Mouse (Mus musculus) cerebellum, adult 8-10 months (tissue): ENCODE data around the gene Aldh3b2.
A peak's percentile ranks its signal among the peaks of the same experiment; 100 is the strongest.
"Not testable (repeated sequence)": the region's sequence is repeated elsewhere in the genome, so short reads cannot be mapped to it uniquely, and the experiment has no call there.

ENCODE experiments used
- DNase-seq: peaks from one replicate; pipeline ENCODE4 v3.0.0; 2022

The Aldh3b2 gene

DNA sequence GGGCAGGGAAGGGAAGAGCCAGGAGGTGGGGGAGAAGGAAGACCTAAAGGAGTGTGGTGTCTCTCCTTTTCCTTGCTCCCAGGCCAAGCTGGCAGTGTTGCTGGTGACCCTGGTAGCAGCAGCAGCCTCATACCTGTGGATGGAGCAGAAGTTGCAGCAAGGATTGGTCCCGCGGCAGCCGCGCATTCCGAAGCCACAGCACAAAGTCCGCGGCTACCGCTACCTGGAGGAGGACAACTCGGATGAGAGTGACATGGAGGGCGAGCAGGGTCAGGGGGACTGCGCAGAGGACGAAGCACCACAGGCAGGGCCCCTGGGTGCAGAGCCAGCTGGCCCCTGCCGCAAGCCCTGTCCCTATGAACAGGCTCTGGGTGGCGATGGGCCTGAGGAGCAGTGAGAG, 23.6 kb upstream of the Aldh3b2 start:
- no peak for DNase-seq

- DNase-seq, result no peak
Observed at GRCm38 (mm10) chr19:3950331-3950730, 21.8 kb upstream of the Aldh3b2 start.

- no peak for DNase-seq
Observed at GRCm38 (mm10) chr19:3951461-3951860, 20.7 kb upstream of the Aldh3b2 start.

- no peak for DNase-seq
Observed at GRCm38 (mm10) chr19:3952099-3952498, 20.0 kb upstream of the Aldh3b2 start.

DNA sequence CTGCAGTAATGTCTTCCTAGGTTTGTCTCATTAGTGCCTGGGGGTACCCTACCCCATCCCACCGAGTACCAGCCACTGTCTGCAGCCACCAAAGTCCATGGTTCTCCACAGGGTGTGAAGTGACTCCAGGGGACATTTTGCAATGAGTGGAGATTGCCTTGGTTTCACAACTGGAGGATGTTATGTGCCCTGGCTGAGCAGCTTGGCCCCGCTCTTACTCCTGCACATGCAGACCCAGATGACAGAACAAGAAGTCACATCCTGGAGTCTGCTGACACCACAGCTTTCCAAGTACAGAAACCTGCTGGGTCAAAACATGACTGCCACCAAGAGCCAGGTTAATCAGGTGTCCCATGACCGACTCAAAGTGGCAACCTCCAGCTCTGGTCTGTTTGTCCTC, 17.1 kb upstream of the Aldh3b2 start:
- DNase-seq, result no peak

DNA sequence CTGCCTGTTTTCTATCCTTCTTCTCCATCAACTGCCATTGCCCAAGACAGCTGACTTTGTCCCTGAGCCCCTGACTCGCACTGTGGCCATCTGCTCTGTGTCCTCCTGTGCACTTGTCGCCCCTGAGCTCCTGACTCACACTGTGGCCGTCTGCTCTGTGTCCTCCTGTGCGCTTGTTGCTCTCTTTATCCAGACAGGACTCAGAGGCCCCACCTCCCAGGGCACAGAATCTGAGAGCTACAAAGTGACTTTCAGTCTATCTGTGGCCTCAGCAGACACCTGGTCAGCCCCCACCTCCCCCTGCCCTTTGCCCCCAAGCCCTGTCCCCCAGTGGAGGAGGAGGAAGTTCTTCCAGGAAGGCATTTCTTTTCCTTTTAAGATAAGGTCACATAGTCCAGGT, 16.3 kb upstream of the Aldh3b2 start:
- DNase-seq, result no peak

DNA sequence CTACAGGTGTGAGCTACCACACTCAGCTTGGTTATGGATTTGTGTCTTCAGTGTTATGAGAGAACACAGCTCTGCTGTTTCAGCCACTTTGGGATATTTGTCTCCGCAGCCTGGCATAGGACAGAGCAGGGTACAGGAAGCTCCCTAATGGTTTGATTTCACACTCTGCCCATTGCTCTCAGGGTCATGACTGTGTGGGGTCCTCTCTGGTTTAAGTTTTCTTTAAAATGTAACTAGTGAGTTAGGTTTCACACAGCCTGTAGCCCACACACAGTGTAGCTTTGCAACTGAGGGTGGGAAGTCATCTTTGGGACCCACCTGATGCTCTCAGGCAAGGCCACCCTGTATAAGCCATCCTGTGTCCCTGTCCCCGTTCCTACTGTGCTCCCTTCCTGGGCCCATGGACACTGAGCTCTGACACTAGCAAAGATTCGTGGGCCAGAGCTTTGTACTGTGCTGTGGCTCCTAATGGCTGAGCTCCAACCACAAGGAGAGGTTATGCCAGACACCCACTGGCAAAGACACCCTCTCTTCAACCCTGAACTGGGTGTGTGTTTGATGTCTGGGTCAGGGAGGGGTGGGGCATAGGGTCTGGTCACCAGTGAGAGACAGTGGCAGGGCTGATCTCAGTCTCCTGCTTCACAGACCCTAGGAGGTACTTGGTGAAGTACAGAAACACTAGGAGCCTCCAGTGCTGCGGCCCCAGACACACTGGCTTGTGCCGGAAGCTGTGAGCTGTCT, 14.7 kb upstream of the Aldh3b2 start:
- not testable (repeated sequence) for DNase-seq

DNA sequence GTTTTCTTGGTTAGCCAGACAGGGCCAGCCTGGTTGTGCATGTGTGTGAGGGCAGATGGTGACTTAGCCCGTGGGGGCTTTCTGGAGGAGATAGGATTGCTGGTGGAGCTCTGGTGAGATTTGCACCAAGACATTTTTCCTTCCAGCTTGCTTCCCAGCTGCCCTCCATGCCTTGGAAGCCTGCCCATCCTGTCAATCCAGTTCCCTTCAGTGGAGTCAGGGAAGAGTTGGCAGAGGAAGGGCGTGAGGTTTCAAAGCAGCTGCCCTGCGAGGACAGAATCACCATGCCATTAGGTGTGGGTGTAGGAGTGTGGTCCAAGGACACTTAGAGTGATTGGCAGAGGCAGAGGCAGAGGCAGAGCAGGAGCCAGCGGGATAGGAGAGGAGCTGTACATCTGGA, 13.7 kb upstream of the Aldh3b2 start, which contains the start of gene Aldh3b3:
Gene Aldh3b3 (plus strand): TSS at position 176 of the 400 bp plus-strand sequence.
- no peak for DNase-seq

DNA sequence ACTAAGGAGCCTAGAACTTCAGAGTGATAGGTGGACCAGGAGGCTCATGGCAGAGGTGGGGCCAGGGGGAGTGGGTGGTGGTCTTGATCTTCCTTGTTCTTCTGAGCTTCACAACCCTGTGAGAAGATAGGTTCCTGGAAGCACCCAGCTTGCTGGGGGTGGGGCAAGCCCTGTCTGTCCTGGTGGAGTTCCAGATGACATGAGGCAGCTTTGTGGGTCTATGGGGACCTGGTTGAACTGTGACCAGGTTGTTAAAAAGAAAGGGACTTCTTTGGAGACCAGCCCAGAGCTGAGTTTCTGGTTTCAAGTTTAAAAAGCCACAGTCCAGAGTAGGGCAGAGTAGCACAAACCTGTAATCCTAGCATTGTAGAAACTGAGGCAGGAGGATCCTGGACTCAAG, 13.1 kb upstream of the Aldh3b2 start:
- DNase-seq, result no peak

DNA sequence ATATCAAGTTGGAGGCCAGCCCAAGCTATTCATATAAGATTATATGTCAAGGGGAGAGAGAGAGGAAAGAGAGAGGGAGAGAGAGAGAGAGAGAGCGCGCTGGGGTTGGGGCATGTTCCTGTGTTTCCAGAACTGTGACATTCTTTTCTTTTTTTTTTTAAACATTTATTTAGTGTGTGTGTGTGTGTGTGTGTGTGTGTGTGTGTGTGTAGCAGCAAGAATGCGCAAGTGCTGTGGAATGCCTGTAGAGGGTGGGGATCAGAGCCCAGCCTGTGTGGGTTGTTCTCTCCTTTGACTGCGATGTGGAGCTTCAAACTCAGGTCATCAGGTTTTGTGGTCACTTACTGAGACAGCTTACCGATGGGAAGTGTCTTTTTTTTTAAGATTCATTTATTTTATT, 11.9 kb upstream of the Aldh3b2 start:
- DNase-seq, result no peak

DNA sequence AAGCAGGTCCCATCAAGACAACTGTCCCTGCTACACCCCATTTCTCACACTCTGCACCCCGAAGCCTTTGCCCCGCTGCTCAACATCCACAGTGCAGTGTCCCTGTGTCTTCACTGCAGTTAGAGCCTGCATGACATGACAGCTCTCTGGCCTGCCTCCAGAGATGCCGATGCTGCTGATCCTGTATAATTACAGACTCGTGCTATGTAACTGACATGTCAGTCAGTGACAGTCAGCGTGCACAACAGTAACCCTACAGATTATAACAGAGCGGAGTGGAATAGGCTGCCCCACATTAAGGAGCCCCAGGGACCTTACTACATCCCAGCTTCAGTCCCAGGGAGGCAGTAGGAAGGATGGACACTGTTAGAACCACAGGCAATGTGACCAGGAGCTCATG, 10.3 kb upstream of the Aldh3b2 start:
- DNase-seq, result not testable (repeated sequence)

- no peak for DNase-seq
Observed at GRCm38 (mm10) chr19:3962469-3962868, 9.7 kb upstream of the Aldh3b2 start.

DNA sequence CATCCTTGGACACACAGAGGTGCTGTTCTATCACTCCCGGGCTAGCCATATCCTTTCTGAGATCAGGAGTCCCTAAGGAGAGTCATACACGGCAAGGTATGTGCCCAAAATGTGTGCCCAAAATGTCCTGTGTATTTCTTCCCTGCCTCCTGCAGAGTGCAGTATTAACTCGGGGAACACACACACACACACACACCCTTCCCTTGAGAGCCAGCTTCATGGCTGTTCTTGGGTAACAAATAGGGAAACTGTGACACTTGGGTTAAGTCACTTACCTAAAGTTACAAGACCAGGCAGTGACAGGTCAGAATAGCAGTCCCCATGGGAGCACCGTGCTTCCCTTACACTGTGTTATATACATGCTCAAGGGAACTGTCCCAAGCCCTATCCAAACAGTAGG, 8.1 kb upstream of the Aldh3b2 start:
- DNase-seq, result no peak

GRCm38 (mm10) chr19:3966330-3967075, 5.6 kb upstream of the Aldh3b2 start:
- DNase-seq, result no peak

GRCm38 (mm10) chr19:3967258-3967657, 4.9 kb upstream of the Aldh3b2 start:
- DNase-seq, result no peak

- not testable (repeated sequence) for DNase-seq
Observed at GRCm38 (mm10) chr19:3974608-3975007, 2.5 kb downstream of the Aldh3b2 start.

GRCm38 (mm10) chr19:3975866-3976265, 3.7 kb downstream of the Aldh3b2 start:
- no peak for DNase-seq

- DNase-seq, result peak; percentile 83
Observed at GRCm38 (mm10) chr19:3980309-3980708, 8.2 kb downstream of the Aldh3b2 start.

- no peak for DNase-seq
Observed at GRCm38 (mm10) chr19:3980917-3981316, 8.8 kb downstream of the Aldh3b2 start.

- no peak for DNase-seq
Observed at GRCm38 (mm10) chr19:3983527-3984200, 11.5 kb downstream of the Aldh3b2 start.

DNA sequence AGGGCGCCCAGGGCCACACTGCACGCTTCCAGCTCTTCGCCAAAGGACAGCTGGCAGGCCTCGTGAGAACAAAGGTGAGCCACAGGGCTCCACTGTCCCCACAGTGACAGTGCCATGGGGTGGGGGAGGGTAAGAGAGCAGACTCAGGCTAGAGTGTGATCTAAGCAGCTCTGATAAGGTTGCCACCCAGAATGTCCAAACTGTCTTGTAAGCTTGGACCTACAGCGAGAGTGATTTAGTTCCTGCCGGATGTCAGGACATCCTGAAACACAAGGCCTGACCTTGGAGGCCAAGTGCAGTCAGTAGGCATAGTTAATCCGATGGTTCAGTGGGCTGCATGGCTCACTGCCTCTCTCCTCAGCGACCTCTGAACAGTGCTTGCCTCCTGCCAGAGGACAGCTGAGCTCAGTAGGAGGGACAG, 13.1 kb downstream of the Aldh3b2 start:
- DNase-seq, result no peak

DNA sequence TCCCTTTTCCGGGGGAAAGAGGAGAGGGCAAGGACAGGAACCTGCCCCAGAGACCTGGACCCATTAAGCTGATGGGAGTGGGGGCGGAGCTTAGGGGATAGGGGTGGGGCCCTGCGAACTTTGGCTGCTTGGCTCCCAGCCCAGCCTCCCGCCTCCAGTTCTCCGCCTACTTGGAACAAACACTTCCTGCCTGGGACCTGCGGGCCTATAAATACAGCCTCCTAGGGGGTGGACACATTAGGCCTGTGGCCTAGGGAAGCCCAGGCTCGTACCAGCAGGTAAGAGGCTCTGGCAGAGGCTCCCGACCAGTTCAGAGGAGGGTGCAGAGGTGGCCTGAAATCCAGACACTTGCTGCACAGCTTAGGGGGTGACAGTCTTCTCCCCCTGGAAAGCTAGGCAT, 14.2 kb downstream of the Aldh3b2 start, which contains the start of gene Acy3:
Gene Acy3 (plus strand): TSS at position 237 of the 400 bp plus-strand sequence.
- no peak for DNase-seq

GRCm38 (mm10) chr19:3988066-3988465, 15.9 kb downstream of the Aldh3b2 start:
- no peak for DNase-seq

DNA sequence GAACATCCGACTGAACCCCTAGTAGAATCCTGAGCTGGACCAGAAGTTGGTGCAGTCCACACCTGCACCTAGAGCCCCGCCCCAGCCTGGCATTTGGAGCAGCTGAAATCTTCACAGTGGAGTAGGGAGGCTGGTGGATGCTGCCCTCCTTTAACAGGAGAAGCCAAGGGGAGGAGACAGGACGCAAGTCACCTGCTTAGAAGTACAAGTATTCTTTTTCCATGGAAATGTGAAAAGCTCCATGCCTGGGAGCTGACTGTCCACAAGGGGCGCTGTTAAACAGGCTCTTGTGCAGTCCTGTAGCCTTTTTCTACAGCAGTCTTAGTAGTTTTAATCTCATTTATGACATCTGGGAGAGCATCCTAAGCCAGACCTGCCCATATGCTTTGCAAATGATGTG, 16.6 kb downstream of the Aldh3b2 start:
- no peak for DNase-seq
